Mouse (Mus musculus): ENCODE results near the gene Mical2.
A peak's percentile ranks its signal among the peaks of the same experiment; 100 is the strongest.

Gene Mical2

DNA sequence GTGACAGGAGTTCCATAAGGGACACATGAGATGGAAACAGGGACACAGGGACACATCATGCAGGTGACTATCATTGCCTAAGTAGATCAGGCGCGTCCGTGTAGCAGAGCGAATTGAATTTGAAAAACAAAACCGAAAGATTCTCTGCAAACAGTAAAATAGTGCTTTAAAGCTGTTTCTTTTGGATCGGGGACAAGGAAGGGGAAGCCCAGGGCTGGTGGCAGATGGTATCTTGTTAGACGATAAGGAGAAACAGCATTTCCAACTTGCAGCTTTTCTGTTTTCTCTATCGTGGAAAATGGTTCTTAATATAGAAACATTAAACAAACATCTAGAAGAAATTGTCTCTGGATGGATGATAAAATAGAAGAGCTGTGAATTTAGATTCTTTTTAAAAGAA, 179.9 kb downstream of the Mical2 start:
- DNase-seq (ENCODE audit: low spot score) = no peak

DNA sequence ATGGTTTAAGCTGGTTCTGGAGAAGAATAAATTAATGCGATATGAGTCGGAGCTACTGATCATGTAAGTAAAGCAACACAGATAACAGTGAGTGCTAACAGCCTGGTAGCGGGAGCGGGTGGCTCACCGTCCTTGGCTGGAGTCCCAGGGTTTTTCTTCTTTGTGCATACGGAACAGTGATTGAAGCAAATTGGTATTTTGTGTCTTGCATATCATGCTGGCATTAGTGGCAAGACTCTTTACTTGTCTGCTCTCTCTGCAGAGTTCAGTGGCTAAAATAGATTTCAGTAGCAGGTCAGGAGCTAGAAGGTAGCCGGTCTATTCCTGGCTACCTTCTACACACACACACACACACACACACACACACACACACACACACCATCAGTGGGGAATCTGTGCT, 181.9 kb downstream of the Mical2 start:
- DNase-seq (ENCODE audit: low spot score) = peak; percentile 15

DNA sequence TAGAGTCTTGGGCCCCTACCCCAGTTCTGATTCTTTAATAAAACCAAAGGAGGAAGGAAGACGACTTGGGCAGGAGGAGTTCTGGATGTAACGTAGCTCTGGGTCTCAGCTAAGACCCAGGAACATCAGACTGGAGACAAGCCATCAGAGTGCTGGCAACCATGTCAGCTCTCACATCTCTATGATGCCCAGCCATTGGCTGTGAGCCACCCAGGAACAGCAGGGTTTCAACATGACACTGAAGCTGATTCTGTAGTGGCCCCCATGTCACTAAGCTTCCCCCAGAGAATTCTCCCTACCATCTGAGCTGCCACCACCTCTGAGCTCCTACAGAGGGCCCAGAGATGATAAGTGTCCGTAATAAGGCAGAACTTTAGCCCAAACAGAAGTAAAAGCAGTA, 184.3 kb downstream of the Mical2 start:
- DNase-seq (ENCODE audit: low spot score) = no peak

DNA sequence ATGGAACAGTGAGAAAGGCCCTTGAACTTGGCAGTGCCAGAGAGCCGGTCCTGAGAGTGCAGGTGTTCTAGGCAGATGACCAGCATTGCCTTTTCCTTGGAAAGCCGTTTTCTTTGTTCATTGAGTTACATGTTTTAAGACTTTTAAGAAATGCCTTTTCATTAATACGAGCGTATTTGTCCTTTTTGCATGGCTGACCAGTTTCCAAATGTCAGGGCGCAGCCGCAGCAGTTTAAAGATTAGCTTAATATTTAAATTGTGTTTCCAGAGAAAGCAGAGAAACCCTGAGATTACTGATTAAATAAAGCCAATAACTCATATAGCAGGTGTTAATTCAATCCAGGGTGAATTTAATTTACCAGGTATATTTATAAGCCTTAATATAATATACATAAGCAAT, 187.6 kb downstream of the Mical2 start:
- no peak for DNase-seq (ENCODE audit: low spot score)

DNA sequence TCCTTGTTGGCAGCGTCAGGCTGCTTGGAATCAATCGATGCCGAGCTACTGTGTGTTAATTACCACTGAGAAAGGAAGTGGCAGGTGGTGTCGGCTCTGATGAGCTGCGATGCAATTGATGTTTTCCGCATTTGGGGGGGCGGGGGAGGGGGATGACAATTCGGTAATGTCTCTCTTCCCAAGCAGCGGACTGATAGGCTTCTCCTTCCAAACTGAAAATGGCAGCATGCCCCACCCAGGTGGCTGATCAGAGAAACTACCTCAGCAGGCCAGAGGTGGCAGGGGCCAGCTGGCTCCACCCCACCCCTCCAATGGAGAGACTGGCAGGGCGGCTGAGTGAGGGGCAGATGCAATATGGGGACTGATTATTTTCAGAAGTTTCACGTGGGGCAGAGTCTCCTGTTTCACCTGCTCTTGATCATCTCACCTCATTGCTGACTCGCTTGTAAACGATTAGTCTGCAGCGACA, 190.4 kb downstream of the Mical2 start:
- DNase-seq (ENCODE audit: low spot score) = no peak

DNA sequence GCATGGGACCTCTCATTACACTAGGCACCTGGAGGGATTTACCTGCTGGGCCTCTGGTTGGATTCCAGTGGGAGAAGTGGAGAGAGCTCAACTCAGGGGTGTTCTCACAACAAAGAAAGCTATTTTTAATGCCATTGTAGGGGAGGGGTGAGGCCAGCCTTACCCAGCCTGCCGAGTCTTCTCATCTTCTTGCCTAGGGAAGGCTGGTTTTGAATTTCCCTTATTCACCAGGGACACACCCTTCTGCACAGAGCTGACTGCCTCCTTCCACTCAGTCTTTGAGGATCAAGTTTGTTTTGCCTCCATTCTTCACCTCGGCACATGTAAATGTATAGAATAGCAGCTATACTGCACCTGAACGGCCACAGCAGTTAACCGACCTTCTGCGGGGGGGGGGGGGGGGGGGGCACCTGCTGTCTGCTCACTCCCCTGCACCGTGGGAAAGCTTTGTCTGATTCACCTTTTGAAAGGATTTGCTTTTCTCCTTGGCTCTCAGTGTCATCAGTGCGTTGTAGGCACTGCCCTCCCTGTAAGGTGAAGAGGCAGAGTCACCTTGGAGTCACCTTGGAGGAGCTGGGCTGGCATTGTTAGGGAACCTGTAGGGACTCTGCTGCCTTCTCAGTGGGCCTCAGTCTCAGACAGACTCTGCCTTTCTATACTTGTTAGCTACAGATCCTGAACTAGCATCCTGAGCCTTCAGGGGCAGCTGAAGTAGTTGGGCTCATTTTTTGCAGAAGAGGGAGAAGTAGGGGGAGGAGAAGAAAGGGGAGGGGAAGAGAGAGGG, 191.3 kb downstream of the Mical2 start:
- DNase-seq (ENCODE audit: low spot score) = no peak

DNA sequence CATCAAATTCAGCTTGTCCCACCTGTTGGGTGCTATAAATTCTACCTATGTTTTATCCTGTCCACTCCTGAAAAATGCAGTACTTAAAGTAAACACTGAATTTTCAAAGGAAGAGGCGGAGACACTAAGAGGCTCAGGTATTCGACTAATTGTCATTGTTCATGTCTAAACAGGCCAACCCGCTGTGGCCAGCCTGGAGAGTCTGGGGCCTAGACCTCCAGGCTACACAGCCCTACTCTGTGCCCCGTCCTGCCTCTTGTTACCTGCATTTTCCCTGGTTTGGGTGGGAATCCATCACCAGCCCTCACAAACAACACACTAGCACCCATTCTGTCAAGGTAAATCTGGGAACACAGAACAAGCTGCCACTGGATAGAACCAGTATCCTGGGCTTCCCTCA, 191.9 kb downstream of the Mical2 start:
- DNase-seq (ENCODE audit: low spot score) = no peak

DNA sequence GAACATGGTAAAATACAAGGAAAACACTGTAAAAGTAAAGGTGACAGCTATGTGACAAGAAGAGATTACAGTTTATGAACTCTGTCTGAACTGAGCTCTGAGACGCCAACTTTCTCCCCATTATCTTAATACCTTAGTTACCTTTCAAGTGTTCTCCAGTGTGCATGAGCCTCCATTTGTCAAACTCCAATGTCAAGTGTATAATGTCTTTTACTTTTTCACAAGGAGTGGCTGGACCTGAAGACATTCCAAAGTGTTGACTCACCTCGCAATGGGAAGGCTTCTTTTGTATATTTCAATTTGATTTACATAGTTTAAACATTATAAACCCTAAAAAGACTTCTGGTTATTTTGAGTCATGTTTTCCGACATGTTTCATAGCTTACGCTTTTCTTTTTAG, 197.8 kb downstream of the Mical2 start:
- DNase-seq (ENCODE audit: low spot score) = no peak

DNA sequence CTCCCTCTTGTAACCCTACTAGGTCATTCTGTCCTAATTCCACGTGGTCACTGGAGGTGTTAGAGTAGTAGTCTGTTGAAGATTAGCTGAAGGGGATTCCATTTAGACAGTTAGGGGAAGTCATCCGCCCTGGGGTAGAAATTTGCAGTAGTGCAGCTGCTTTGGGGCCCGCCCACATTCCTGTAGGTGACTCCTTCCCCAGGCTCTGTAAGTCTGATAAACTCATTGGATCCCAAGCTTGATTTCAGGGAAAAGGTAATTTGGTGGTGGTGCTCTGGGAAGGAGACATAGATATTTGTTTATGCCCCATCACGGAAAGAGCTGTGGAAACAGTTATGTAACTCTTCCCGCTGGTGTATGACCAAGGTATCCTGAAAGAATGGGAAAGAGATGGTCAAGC, 201.2 kb downstream of the Mical2 start:
- DNase-seq (ENCODE audit: low spot score) = no peak

DNA sequence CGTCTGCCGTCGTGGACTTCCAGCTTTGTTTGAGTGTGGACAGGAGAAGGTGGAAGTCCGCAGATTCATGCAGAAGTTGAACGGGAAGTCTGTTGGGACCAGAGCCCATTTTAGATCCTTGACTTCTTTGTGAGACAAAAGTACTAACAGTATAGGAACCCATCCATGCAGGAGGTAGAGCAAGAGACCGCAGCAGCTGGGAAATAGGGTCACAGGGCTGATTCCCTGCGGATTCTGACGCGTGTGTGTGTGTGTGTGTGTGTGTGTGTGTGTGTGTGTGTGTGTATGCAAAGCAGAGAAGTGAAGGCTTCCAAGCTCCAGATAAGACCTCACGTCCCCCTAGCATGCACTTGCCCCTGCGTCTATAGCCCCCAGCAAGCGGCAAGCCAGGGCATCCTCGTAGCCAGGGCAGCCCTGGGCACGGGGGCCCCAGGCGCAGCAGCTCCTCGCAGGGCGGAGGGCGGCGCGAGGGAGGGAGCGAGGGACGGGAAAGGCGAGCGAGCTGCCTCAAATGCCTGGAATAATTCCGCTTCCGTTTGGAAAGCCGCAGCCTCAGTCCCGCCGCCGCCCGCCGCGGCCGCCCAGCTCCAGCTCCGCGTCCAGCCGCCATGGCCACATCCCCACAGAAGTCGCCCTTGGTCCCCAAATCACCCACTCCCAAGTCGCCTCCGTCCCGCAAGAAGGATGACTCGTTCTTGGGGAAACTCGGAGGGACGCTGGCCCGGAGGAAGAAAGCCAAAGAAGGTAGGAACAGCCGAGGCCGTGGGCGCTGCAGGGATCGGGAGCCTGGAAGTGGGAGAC, 201.9 kb downstream of the Mical2 start, which contains the start of gene Parva:
Parva (plus strand) TSS at position 149 of the 801 bp plus-strand sequence.
- DNase-seq (ENCODE audit: low spot score) = peak; percentile 71

DNA sequence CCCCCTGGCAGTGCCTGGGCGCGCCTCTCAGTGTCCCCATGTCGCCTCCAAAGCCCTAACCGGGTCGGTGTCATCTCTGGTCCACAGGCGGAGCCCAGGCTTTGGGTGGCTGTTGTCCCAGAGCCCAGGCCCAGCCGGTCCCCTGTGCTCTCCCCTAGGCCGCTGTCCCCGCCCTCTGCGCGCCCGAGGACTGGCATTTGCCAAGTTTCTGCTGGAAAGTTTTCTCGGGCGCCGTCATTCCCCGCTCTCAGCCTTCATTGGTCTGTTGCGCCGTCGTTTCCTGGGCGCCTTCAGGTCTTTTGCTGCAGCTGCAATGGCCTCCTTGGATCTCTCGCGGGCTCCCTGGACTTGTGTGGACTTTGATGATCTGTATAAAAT, 202.5 kb downstream of the Mical2 start:
- peak; percentile 90 for DNase-seq (ENCODE audit: low spot score)

DNA sequence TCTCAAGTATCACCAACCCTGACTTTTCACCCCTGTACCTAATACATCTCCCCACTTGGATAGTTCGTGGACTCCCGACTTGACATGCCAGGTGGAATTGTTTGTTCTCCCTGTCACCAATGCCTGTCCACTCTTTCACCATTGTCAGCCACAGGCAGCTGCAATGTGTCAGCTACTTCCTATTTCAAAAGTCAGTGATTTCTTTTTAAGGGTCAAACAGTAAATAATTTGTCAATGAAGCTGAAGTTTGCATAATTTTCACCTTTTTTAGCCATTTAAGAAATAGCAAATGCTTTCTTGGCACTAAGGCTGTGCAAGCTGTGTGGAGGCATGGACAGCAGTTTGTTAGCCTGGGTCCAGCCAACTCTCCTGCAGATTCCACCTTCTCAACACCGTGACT, 214.2 kb downstream of the Mical2 start:
- DNase-seq (ENCODE audit: low spot score) = no peak

DNA sequence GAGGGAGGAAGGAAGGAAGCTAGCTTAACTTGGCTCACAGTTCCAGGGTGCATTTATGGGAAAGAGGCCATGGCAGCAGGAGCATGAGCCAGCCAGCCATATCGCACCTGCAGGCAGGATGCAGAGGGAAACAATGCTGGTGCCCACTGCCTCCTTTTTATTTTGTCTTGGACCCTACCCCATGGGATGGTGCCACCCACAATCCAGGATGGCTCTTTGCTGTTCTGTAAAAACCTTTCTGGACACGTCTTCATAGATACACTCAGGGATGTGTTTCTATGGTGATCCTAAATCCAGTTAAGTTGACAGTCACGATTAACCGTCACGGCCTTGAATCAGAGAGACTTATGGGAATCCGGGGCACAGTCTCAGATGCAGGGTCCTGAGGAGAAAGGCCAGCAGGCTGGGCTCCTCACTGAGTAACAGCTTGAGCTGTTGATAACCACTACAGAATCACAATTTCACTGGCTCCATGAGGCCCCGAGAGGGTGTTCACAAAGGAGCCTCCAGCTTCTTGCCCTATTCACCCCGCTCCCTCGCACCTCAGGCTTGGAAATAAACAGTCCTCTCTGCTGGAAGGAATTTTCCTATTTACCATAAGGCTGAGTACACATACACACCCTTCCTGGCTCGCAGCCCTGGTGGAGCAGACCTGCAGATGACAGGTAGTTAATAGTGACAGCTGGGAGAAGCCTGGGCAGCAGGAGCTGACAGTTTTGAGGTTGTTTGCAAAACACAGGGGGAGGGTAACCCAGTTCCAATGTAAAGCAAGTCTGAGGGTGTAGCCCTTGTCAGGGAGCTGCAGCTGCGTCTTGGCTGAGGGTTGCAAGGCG, 218.7 kb downstream of the Mical2 start:
- no peak for DNase-seq (ENCODE audit: low spot score)

DNA sequence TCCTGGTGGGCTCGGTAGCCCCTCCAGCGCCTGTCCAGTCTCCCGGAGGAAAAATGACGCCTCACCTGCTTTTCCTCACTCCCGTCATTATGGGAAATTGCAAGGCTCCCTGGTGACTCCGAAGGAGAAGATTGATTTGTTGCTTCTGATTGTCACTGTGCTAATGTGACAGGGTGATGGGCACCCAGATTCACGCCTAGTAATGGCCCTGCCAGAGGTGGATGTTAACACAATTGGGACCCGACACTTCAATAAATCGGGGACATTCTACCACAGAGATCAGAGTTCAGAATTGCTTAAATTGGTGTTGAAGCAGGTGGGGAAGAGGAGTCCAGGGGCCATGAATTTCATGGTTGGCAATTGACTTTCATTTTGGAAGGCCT, 219.3 kb downstream of the Mical2 start:
- no peak for DNase-seq (ENCODE audit: low spot score)

DNA sequence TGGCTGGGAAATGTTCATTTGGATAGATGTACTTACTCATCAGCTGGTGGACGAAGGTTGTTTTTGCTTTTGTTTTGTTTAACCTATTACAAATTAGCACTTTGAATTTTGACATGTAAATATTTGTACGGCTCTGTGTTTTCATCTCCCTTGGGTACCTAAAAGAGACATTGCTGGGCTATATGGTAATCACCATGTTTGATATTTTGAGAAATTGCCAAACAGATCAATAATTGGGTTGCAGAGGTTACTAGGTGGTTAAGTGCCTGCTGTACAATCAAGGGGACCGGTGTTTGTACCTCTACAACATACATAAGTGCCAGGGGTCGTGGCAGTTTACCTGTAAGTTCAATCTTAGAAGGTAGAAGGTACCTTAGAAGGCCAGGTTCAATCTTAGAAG, 220.8 kb downstream of the Mical2 start:
- DNase-seq (ENCODE audit: low spot score) = no peak

DNA sequence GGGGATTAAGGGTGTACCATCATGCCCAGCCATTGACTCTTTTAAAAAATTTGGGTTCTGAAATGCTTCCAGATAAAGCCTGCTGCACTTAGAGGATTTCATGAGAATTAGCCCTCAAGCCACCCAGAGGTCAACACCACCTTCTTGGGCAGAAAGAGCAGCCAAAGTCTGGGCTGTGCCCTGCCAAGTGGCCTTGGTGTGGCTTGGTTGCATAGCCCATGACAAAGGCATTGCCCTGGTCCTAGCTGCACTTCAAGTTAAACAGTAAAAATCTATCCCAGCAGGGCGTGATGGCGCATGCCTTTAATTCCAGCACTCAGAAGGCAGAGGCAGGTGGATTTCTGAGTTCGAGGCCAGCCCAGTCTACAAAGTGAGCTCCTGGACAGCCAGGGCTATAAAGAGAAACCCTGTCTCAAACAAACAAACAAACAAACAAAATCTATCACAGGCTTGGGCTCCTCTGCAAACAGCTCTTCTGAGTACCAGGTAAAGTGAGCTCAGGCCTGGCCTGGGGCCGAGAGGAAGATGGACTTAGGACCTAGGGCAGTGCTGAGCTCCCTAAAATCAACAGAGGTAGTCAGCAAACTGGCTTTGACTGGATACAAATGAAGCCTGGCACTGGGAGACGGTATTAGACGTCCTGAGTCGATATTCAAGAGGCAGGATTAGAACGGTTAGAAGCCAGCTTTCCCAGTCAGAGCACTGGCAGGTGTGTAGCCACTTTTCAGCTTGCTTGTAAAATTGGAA, 224.5 kb downstream of the Mical2 start:
- DNase-seq (ENCODE audit: low spot score) = no peak

DNA sequence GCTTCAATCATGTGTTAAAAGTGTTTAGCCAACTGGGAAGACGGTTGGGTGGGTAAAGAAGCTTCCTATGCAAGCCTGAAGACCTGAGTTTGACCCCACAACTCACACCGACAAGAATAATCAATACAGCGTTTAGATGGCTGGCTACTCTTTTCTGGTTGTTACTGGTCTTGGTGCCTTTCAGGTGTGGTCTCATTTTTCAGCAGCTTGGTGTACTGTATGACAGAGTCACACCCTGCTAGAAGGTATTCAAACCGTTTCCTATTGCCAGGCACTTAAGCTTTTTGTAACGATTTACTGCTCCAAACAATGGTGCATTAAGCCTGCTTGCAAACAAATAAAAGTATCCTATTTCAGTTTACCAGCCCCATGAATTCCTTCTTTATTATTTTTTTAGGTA, 226.8 kb downstream of the Mical2 start:
- no peak for DNase-seq (ENCODE audit: low spot score)

DNA sequence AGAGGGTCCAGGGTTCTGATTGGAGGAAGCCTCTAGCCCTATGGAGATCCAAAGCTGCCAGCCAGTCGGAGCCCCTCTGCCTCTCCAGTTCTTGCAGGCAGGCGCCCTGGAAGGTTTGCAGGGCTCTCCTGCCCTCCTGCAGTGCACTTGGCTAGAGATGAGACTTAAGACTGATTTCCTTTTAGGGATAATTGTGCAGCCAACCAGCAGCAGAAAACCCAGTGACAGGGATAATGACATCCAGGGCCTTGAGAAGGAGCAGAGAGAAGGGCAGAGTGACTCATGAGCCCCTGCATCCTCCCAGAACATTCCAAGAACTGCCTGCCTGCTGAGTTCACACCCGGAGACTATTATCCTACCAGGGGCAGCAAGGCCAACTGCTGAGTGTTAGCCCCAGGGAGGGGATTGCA, 228.2 kb downstream of the Mical2 start:
- DNase-seq (ENCODE audit: low spot score) = no peak

DNA sequence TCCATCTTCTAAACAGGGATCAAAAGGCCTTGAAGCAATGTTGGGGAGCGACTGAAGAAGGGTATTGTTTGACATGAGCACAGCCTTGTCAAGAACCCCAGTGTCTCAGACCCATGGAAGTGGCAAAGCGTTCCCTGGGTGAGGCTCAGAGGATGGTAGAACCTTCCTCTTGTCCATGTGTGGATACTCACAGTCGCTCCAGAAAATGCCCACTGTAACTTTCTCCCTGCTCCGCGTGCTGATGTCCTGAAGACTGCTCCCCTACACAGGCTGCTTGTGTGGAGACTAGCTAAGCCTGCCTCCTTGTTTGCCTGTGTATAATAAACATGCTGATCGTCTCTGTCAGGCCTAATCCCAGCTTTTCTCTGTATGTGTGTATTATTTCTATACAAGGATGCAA, 228.7 kb downstream of the Mical2 start:
- no peak for DNase-seq (ENCODE audit: low spot score)

DNA sequence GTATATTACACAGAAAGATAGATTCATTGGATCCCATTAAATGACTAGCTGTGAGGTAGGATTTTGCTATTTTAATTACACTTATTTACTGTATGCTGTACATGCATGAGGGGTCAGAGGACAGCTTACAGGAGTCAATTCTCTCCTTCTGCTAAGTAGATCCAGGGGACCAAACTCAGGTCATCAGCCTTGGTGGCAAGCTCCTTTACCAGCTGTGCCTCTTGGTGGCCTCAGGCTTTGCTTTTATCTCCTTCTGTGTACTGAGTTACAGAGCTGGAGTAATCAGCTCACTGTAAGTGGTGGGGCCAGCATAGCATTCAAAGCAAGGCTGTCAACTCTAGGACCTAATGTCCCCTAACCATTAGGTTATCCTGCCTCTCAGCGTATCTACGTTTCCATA, 229.3 kb downstream of the Mical2 start:
- DNase-seq (ENCODE audit: low spot score) = no peak

DNA sequence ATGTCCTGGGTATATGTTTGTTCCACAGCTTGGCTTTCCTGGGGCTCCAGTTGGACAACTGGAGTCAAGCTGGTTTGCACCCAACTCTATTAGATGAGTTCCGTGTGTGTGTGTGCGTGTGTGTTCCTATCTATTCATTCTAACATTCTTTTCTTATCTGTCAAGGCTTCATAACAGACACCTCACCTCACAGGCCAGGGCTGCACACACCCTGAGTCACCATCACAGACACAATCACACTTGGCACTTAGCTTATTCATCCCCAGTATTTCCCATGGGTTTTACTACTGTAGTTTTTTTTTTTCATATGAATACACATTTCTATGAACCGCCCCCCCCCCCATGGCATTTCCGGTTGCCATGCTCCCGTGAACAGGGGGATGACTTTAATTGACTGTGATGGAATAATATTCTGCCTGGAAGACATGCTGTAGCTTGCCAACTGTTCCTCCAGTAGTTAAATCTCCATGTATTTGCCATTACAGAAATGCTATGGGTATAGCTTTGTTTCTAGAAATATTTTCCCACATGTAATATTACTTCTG, 230.0 kb downstream of the Mical2 start:
- DNase-seq (ENCODE audit: low spot score) = no peak

DNA sequence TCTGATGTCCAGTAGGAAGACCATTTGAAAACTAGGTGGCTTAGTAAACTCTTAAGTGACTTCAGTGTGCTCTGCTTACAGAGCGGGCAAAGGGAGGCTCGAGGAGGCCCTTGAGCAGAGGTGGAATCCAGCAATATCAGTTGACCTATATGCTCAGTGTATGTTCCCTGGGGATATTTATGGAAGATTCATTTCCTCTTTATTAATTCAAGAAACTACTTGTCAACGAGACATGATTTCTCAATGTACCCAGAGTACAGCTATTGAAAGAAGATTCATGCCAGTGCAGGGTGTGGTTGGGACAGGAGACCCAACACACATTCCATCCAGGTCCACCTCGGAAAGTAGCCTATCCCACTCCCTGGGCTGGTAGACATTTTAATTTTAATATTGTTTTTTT, 231.7 kb downstream of the Mical2 start:
- DNase-seq (ENCODE audit: low spot score) = no peak

All from adipocyte (in vitro differentiated cells).